Mouse (Mus musculus) right cerebral cortex, adult 2 months (tissue): Measurements from ENCODE around the gene Nbeal1.
"Not testable (repeated sequence)": the region's sequence is repeated elsewhere in the genome, so short reads cannot be mapped to it uniquely, and the experiment has no call there.

ENCODE experiments used
- DNase-seq, 2 experiments: peaks; one replicate each; pipeline ENCODE4 v3.0.0; 2021 to 2022; ENCODE audit warnings: low spot score in 2 of 2

The Nbeal1 gene

GRCm38 (mm10) chr1:60179932-60180783 lies at the start of gene Nbeal1:
Gene Nbeal1 (plus strand): TSS chr1:60180599.
- DNase-seq: peak; percentile 96 to 97

DNA sequence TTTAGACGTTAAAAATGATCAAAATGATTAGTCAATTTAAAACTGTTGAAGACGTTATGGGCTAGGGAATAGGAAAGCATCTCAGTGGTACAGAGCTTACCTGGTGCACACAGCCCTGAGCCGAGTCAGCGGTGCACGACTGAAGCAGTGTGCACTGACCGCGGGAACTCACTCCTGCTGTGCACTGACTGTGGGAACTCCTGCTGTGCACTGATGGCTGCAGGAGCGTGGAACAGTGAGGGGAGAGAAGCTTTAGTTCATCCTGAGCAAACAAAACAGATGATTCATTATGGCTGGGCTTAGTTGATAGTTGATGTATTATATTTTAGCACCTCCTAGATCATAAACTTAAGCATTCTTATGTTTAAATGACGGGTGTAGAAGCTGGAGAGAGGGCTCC lies 43.1 kb upstream of the Nbeal1 start:
- no peak for DNase-seq

DNA sequence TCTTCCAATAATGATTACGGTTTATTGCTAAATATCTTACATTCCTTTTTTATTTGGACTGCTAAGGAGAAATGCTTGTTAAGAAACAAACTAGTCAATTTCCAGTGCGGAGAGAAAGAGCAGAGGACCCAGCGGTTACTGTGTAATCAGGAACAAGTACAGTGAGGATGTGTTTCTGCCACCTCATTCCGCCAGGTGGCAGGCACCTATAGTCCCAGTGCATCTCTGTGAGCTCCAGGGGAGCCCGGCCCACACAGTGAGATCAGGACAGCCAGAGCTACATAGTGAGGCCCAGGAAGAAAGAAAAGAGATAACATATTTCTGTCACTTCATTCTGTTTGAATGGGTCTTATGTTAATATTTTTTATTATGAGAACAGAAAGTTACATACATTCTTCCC lies 27.7 kb upstream of the Nbeal1 start:
- DNase-seq: no peak

- no peak for DNase-seq
Observed at GRCm38 (mm10) chr1:60156651-60157050, 23.7 kb upstream of the Nbeal1 start.

- DNase-seq: peak in 1 of 2 experiments; percentile 10
Observed at GRCm38 (mm10) chr1:60158411-60158810, 22.0 kb upstream of the Nbeal1 start.

DNA sequence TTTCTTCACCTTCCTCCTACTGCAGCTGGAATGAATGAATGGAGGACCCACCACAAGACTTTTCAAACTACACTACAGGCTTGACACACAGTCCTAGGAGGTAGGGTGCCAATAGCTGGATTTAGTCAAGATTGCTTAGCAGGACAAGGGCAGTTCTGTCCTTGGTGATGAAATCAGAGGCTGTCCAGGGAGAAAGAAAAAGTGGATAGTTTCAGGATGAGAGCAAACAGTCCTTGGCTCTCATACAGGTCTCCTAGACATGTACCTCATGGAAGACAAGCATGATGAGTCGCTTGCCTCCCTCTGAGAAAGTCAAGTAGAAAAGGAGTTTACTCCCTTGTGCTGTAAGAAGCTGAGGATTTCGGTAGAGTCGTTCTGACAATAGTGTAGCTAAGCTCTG lies 16.7 kb upstream of the Nbeal1 start:
- DNase-seq: no peak

DNA sequence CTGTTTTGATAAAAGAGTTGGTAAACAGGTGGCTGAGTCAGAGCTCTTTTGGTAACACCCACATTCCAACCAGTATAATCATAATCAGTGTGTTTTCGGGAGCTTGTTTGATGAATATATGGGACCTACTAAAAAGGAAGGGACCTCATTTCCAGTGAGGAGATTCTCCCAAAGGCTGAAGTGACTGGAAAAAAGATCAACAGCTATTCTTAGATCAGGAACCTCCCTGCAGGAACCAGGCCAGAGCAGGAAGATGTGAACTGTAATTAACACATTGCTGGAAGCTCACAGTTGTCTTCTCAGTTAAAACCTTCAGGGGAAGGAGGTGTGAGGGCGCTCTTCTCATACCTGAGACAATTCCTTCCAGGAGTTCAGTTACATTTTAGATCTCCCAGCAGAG lies 10.8 kb upstream of the Nbeal1 start:
- DNase-seq: no peak

DNA sequence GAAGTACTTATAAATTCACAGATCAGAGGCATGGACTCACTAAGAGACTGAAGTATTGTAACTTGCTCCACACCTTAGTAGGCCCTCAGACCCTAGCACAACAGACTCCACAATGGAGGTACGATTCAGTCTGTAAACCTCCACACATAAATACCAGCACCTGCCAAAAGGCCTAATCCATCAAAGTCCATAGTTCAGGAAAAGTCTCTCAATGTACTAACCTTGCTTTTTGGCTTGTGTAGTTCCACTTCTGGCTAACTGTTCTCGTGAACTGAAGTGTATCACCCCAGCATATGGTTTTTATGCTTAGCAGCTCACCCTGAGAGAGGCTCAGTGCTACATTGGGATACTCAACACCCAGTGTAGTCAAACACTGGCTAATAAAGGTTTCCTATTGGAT lies 10.1 kb upstream of the Nbeal1 start:
- DNase-seq: no peak

GRCm38 (mm10) chr1:60173119-60173518 lies 7.3 kb upstream of the Nbeal1 start:
- no peak for DNase-seq

- DNase-seq: not testable (repeated sequence)
Observed at GRCm38 (mm10) chr1:60177814-60178213, 2.6 kb upstream of the Nbeal1 start.

- DNase-seq: no peak
Observed at GRCm38 (mm10) chr1:60179376-60179775, 1.0 kb upstream of the Nbeal1 start.

GRCm38 (mm10) chr1:60180784-60181221 lies 404 bp downstream of the Nbeal1 start:
- DNase-seq: peak; percentile 23 to 43

- DNase-seq: no peak
Observed at GRCm38 (mm10) chr1:60188454-60188853, 8.1 kb downstream of the Nbeal1 start.

DNA sequence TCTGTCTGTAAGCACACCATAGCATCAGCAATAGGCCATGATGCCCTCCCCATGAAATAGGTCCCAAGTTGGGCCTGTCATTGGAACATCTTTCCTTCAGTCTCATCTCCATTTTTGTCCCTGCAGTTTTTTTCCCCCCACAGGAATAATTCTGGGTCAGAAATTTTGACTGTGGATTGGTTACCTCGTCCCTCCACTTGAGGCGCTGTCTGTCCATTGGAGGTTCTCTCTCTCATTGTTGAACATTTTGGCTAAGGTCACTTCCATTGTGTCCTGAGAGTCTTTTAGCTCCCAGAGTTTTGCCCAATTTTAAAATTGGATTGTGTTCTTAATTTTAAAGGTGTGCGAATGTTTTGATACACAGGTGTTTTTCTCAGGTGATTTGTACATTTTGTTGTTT lies 16.4 kb downstream of the Nbeal1 start:
- no peak for DNase-seq

- no peak for DNase-seq
Observed at GRCm38 (mm10) chr1:60199006-60199405, 18.6 kb downstream of the Nbeal1 start.

DNA sequence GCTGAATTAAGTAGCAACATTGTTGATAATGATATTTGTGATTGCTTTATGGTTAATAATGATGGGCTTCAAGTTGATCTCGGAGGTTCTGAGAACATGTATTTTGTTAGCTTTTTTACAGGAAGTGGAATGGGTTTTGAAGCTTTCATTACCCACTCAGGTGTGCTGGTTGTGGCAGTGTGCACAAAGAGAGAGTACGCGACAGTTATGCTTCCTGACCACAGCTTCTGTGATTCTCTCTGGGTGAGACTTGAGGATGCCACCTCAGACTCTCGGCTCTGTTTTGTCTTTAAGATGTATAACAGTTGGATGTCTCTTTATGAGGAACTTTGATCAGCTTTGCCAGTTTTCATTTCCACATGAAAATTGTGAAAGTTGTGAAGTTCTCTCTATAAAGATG lies 55.9 kb downstream of the Nbeal1 start:
- no peak for DNase-seq

GRCm38 (mm10) chr1:60240430-60240829 lies 60.0 kb downstream of the Nbeal1 start:
- DNase-seq: no peak

- no peak for DNase-seq
Observed at GRCm38 (mm10) chr1:60268113-60268512, 87.7 kb downstream of the Nbeal1 start.

GRCm38 (mm10) chr1:60269314-60269713 lies 88.9 kb downstream of the Nbeal1 start:
- no peak for DNase-seq

DNA sequence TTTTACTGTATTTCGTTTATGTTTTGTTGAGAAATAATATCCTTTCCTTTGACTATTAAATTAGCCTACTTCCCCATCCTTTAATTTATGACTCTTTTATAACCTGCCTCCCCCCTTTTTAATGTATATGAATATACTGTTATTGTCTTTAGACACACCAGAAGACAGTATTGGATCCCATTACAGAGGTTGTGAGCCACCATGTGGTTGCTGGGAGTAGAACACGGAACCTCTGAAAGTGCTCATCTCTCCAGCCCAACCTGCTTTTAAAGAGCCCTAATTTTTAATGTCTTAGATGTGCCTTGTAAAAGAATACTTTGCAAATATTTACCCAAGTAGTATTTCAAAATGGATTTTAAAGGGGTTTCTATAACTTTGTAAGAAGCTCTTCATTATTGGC lies 92.1 kb downstream of the Nbeal1 start:
- DNase-seq: no peak

DNA sequence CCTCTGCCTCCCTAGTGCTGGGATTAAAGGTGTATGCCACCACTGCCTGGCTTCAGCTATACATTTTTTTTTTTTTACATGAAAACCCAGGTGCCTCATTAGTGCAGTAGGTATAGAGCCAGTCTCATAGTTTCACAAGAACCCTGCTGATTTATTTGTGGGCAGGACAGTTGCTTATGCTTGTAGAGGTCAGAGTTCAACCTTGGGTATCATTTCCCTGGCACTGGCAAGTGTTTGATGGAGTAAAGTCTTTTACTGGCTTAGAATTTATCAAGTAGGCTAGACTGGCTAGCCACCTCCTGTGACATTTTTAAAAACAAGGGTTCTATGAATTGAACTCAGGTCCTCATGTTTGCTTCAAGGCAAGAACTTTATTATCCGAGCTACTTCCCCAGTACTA lies 113.5 kb downstream of the Nbeal1 start:
- no peak for DNase-seq

DNA sequence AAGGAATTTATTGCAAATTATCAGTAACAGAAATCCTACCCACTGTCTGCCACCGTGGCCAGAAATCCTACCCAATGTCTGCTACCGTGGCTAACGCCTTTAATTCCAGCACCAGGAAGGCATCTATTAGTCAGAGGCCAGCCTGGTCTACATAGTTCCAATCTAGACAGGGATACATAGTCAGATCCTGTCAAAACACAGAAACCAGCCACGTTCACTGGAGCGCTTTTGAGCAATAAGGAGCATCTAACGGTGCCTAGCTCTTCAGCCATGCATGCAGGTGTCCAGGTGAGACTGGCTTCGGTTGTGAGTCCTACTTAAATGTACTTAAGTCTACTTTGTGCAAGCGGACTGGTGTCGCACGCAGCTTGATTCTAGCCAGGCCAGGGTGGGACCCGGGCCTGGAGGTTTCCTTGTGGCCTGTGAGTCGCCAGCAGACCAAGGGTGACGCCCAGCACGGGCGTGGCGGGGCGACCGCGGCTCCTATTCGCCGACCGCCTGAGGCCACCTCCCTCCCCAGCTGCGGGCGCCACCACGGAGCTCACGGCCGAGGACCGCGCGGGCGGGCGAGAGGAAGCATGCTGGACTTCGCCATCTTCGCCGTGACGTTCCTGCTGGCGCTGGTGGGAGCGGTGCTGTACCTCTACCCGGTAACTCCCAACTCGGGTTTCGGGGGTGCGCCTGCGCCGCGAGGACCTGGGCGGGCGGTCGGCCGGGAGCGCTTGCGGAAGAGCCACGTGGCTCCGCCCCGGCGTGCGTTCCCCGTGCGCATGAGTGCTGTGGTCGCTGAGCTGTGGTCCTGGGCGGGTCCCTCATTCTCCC lies 162.6 kb downstream of the Nbeal1 start, which contains the start of gene Cyp20a1:
TSS of gene Cyp20a1 (plus strand) at position 516 of the 822 bp plus-strand sequence.
- DNase-seq: peak; percentile 88 to 91
